Mouse (Mus musculus): Measurements from ENCODE around the gene Hist1h1d. TPM values are rescaled to one million over a fixed set of nuclear protein-coding genes. Genes with fewer than 3 reads are reported as not detected.

Hist1h1d gene
- polyA plus RNA-seq, 1 experiment from 2014 or later: 0.15 TPM

DNA sequence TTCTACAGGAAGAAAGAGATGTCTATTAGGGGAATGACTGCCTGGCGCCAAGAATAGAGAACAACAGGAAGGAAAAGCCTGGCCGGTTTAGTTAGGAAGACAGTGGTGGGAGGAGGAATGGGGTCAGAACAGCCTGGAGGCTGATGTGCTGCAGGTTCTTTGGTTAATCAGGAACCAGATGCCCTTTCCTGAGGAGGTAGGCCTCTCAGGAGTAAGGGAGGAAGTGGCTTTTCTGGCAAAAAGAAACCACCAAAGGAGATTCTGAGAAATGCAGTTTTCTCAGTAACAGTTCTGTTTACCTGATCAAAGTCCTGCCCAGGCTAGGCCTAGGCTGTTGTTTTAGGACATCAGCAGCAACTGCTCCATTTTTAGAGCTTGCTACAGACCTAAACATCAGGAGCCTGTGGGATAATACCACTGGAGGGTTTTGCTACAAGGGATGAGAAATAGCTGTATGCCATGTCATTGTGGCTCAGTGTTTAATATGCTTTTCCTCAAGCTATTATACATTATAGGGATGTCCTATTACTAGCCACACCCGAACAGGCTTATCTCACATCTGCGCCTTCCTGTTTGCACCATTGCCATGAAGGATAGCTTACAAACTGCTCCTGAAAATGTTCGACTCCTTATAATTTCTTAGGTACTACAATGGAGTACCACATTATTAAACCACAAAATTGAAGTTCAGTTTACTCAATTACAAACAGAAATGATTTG is 40.1 kb downstream of the Hist1h1d start:
- ATAC-seq (replicated peaks): no peak
- Histone ChIP-seq H3K27me3 (replicated peaks) (no peaks in the 10 kb centered on the region), H3K4me2 (no peak overlapping the region), H3K27ac (no peak overlapping the region), H3K4me1 (no peaks in the 10 kb centered on the region), H3K4me3 (no peak overlapping the region), H3K9ac (no peak overlapping the region), H3K9me3 (no peaks in the 10 kb centered on the region), H3K36me3 (replicated peaks) (no peaks in the 10 kb centered on the region)
- 89% methylated on average over 5 of the region's 5 CpGs for WGBS

DNA sequence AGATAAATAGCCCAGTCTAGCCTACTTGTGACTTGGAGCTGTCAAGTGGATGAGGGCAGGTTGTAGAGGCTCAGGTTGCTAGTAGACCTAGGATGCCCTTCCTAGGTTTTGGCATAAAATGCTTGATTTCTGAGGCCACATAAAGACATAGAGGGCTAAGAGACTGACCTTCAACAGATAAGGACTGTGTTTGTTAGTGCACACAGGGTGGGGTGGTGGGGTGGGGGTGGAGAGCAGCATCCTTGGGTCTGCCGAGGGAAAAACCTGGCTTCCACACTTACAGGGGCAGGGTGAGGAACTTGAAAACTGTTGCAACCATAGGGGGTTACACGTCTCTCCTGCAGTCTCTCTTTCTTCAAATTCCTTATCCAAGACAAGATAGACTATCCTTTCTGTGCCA is 42.1 kb downstream of the Hist1h1d start:
- H3K9me3 ChIP-seq: no peaks in the 10 kb centered on the region
- no peak for ATAC-seq (replicated peaks)
- H3K4me2 ChIP-seq: no peak overlapping the region
- H3K27me3 ChIP-seq (replicated peaks): no peaks in the 10 kb centered on the region
- WGBS: 84% methylated on average over 2 of the region's 2 CpGs
- no peaks in the 10 kb centered on the region for H3K36me3 ChIP-seq (replicated peaks)
- H3K4me1 ChIP-seq: no peaks in the 10 kb centered on the region
- H3K4me3 ChIP-seq: no peak overlapping the region
- H3K27ac ChIP-seq: no peak overlapping the region
- no peak overlapping the region for H3K9ac ChIP-seq

DNA sequence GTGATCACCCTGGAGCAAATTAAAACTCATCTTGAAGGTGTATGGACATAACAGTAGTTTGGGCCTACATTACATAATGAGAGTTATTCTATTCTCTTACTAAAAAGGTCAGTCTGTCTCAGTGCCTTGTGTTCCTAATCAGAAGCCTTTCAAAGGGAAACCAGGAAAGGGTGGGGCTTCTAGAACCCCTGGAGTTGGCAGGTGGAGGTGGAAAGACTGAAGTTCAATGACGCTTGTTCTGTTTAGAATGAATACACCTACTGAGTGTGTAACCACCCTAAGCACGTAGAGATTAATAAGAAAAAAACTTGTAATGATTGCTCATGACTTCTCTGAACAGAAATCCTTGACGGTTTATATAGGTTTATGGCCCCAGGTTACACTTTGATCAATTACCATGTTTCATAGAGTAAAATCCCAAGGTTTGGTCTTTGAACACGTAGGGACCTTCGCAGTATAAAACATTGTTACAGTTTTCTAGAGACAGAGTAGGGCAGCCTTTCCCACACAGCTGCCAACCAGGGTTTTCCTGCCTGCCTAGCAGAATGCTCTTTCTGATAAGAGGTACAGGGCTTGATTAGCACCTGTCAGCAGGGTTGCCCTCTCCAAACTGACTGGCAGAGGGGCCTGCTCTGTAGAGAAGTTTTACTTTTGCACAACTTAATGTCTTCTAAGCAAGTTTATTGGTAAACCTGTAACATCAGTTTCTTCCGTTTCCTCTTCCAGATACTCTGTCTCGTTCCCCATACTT is 42.7 kb downstream of the Hist1h1d start:
- H3K4me1 ChIP-seq: no peaks in the 10 kb centered on the region
- H3K27me3 ChIP-seq (replicated peaks): no peaks in the 10 kb centered on the region
- WGBS: 84% methylated on average over 7 of the region's 7 CpGs
- no peak overlapping the region for H3K4me3 ChIP-seq
- no peak for ATAC-seq (replicated peaks)
- no peak overlapping the region for H3K4me2 ChIP-seq
- no peak overlapping the region for H3K27ac ChIP-seq
- H3K9me3 ChIP-seq: no peaks in the 10 kb centered on the region
- H3K36me3 ChIP-seq (replicated peaks): no peaks in the 10 kb centered on the region
- H3K9ac ChIP-seq: no peak overlapping the region

DNA sequence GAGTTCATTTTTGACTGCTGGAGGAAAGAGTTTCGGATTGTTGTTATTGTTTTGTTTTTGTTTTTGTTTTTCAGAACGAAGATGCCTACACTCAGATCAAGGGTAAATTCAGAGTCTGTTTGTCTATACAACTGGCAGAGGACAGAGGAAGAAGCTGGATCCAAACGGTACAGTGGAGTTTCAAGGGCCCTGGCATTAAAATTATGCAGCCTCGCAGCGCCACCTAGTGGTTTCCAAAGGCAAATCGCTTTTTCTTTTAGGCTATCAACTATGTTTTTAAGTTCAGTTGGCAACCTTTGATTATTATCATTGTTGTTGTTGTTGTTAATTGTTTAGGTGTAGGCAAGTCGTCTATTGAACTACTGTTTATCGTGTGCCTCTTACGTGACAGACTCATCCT is 44.9 kb downstream of the Hist1h1d start:
- H3K4me2 ChIP-seq: no peak overlapping the region
- H3K27ac ChIP-seq: no peak overlapping the region
- H3K4me1 ChIP-seq: no peaks in the 10 kb centered on the region
- H3K9ac ChIP-seq: no peak overlapping the region
- WGBS: 7% methylated on average over 9 of the region's 9 CpGs
- H3K9me3 ChIP-seq: no peaks in the 10 kb centered on the region
- no peak for ATAC-seq (replicated peaks)
- no peaks in the 10 kb centered on the region for H3K27me3 ChIP-seq (replicated peaks)
- no peak overlapping the region for H3K4me3 ChIP-seq
- no peaks in the 10 kb centered on the region for H3K36me3 ChIP-seq (replicated peaks)

DNA sequence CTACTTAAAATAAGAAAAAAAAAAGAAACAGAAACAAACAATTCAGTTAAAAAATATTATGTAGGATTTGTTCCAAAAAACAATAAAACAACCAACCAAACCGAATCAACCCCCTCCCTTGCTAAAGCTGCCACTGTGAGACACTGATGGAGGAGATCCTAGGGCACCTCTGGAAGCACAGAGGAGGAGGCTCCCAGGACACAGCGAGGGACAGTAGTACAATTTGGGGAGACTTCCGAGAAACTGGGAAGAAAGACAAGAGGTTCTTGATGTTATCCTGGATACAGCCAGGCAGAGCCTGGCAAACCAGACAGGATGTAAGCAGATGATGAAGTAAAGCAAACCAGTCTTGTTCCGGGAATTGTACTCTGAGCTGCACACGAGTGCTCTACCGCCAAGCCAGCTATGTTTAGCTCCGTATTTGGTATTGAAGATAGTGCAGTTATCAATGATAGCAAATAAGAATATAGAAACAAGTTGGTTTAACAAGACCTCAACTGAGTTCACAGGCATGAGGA is 50.2 kb downstream of the Hist1h1d start:
- no peak overlapping the region for H3K9ac ChIP-seq
- no peak overlapping the region for H3K4me2 ChIP-seq
- H3K4me3 ChIP-seq: no peak overlapping the region
- no peak overlapping the region for H3K27ac ChIP-seq
- 82% methylated on average over 7 of the region's 7 CpGs for WGBS
- no peak for ATAC-seq (replicated peaks)
- H3K4me1 ChIP-seq: no peaks in the 10 kb centered on the region
- H3K36me3 ChIP-seq (replicated peaks): no peaks in the 10 kb centered on the region
- H3K9me3 ChIP-seq: no peaks in the 10 kb centered on the region
- H3K27me3 ChIP-seq (replicated peaks): no peaks in the 10 kb centered on the region

DNA sequence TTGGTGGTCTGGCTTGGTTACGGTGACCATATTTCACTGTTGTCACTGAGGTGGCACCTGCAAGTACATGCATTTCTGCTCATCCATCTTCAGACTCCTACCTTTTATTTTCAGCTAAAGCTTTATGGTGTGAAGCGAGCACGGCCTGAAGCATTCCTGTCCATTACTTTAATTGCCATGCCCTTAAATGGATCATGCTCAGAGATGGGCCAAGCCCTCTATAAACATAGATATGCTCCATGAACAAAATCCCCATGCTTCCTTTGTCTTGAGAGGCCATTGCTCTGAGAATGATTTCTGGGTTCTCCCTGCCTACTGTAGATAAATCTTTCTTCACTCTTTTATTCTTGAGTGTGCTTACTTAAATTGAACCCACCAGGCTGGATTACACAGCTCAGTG is 51.4 kb downstream of the Hist1h1d start:
- Histone ChIP-seq H3K4me3 (no peak overlapping the region), H3K9ac (no peak overlapping the region), H3K4me1 (no peaks in the 10 kb centered on the region), H3K27ac (no peak overlapping the region), H3K36me3 (replicated peaks) (no peaks in the 10 kb centered on the region), H3K27me3 (replicated peaks) (no peaks in the 10 kb centered on the region), H3K4me2 (no peak overlapping the region), H3K9me3 (no peaks in the 10 kb centered on the region)
- no peak for ATAC-seq (replicated peaks)
- WGBS: 93% methylated on average over 3 of the region's 3 CpGs

DNA sequence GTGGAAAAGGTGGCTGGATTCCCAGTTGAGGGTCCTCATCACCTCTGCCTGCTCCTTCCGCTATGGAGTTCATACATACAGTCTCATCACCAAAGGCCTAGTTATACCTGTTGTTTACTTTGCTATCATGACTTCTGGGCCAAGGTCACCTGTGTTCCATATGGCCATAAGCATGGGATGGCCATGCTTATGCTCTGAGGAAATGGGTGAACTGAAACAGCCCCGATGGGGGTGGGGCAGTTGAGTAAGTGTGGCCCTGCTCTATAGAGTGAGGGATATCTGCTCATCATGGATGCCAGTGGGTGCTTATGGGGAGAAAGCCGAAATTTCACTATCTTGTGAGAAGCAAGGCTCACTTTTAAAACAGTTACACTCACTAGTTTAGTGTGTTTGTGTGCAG is 52.0 kb downstream of the Hist1h1d start:
- H3K27me3 ChIP-seq (replicated peaks): no peaks in the 10 kb centered on the region
- no peak overlapping the region for H3K27ac ChIP-seq
- H3K9me3 ChIP-seq: no peaks in the 10 kb centered on the region

DNA sequence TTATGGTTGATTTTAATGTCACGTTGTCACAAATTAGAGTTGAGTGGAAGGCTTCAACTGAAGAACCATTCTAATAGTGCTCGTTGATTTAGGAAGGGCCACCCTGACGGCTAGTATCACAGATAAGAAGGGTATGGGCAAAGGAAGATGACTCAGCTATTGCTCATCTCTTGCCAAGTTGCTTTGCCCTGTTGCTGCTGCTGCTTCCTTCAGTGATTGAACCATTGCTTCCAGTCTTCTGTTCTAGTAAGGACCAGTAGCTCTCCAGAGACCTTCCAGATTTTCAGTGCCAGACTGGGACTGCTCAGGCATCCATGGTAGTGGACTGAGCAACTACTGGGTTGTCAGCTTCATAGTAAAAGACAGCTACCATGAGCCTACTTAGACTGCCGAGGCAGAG is 56.1 kb downstream of the Hist1h1d start:
- H3K4me3 ChIP-seq: no peak overlapping the region
- no peaks in the 10 kb centered on the region for H3K9me3 ChIP-seq
- no peaks in the 10 kb centered on the region for H3K36me3 ChIP-seq (replicated peaks)
- H3K27ac ChIP-seq: no peak overlapping the region
- H3K27me3 ChIP-seq (replicated peaks): no peaks in the 10 kb centered on the region
- WGBS: 93% methylated on average over 4 of the region's 4 CpGs
- no peak overlapping the region for H3K9ac ChIP-seq
- H3K4me2 ChIP-seq: no peak overlapping the region
- H3K4me1 ChIP-seq: no peaks in the 10 kb centered on the region
- no peak for ATAC-seq (replicated peaks)

More for the DNA sequence above, 52.0 kb downstream of the Hist1h1d start:
- Histone ChIP-seq H3K9ac (no peak overlapping the region), H3K36me3 (replicated peaks) (no peaks in the 10 kb centered on the region), H3K4me1 (no peaks in the 10 kb centered on the region), H3K4me3 (no peak overlapping the region), H3K4me2 (no peak overlapping the region)
- no peak for ATAC-seq (replicated peaks)
- 91% methylated on average over 3 of the region's 3 CpGs for WGBS

DNA sequence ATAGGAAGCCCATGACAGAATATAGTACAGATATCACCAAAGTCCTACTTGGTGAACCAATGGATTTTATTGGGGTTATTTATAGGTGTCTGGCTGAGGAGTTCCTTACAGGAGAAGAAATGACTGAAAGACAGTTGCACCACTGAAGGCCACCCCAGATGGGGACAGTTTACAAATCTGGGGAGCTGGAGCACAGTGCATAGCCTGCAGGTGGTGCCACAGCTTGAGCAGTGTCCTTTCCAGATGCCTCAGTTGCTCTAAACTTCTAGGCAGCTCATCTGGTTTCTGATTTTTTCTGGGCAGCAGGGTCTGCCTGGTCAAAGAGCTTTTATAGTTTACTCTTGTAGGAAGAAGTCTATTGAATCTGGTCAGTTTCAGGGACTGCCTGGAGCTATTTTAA is 56.8 kb downstream of the Hist1h1d start:
- H3K4me2 ChIP-seq: no peak overlapping the region
- ATAC-seq (replicated peaks): no peak
- no peak overlapping the region for H3K9ac ChIP-seq
- no peaks in the 10 kb centered on the region for H3K4me1 ChIP-seq
- H3K27me3 ChIP-seq (replicated peaks): no peaks in the 10 kb centered on the region
- no peak overlapping the region for H3K27ac ChIP-seq
- no peaks in the 10 kb centered on the region for H3K9me3 ChIP-seq
- H3K36me3 ChIP-seq (replicated peaks): no peaks in the 10 kb centered on the region
- H3K4me3 ChIP-seq: no peak overlapping the region

Small RNAs within 50 kb of the gene (microRNA-seq; reads per million reads assigned to microRNA genes)
- not detected for gene Gm44297
- gene Gm44359: not detected
- not detected for gene Gm44394
- gene n-TStga1: not detected

Other genes with a start within 250 kb of the Hist1h1d start
- gene Zfp322a, start 184.1 kb upstream of the Hist1h1d start, polyA plus RNA-seq (2015; fragmentation: Nextera tagmentation; extraction: Ambion mirVana): 52.2 and 55.1 TPM in 2 replicates
- 9.8 and 9.9 TPM in 2 replicates for gene Abt1, start 129.4 kb upstream of the Hist1h1d start, polyA plus RNA-seq (2015; fragmentation: Nextera tagmentation; extraction: Ambion mirVana)
- gene Btn1a1, start 87.4 kb upstream of the Hist1h1d start, polyA plus RNA-seq (2015; fragmentation: Nextera tagmentation; extraction: Ambion mirVana): 0.09 and 0.25 TPM in 2 replicates
- gene Btn2a2, start 64.4 kb upstream of the Hist1h1d start, polyA plus RNA-seq (2015; fragmentation: Nextera tagmentation; extraction: Ambion mirVana): not detected in 2 replicates
- 3.3 and 5.1 TPM in 2 replicates for gene Hist1h4h, start 22.2 kb upstream of the Hist1h1d start, polyA plus RNA-seq (2015; fragmentation: Nextera tagmentation; extraction: Ambion mirVana)
- 0.69 TPM in 1 of 2 replicates, not detected in the other for gene Hist1h2af, start 19.4 kb upstream of the Hist1h1d start, polyA plus RNA-seq (2015; fragmentation: Nextera tagmentation; extraction: Ambion mirVana)
- gene Hist1h3g, start 17.8 kb upstream of the Hist1h1d start, polyA plus RNA-seq (2015; fragmentation: Nextera tagmentation; extraction: Ambion mirVana): 2.2 TPM in 1 of 2 replicates, not detected in the other
- 0.15 and 0.44 TPM in 2 replicates for gene Hist1h2bh, start 9.9 kb upstream of the Hist1h1d start, polyA plus RNA-seq (2015; fragmentation: Nextera tagmentation; extraction: Ambion mirVana)
- 0.27 and 0.32 TPM in 2 replicates for gene Hist1h3f, start 9.2 kb upstream of the Hist1h1d start, polyA plus RNA-seq (2015; fragmentation: Nextera tagmentation; extraction: Ambion mirVana)
- not detected in 2 replicates for gene Hist1h4f, start 1.6 kb upstream of the Hist1h1d start, polyA plus RNA-seq (2015; fragmentation: Nextera tagmentation; extraction: Ambion mirVana)
- gene Hist1h3e, start 9.1 kb downstream of the Hist1h1d start, polyA plus RNA-seq (2015; fragmentation: Nextera tagmentation; extraction: Ambion mirVana): 1.0 and 1.4 TPM in 2 replicates
- gene Hist1h2ae, start 18.0 kb downstream of the Hist1h1d start, polyA plus RNA-seq (2015; fragmentation: Nextera tagmentation; extraction: Ambion mirVana): 14.8 and 15.4 TPM in 2 replicates
- 2.6 and 4.0 TPM in 2 replicates for gene Hist1h2bg, start 18.1 kb downstream of the Hist1h1d start, polyA plus RNA-seq (2015; fragmentation: Nextera tagmentation; extraction: Ambion mirVana)
- gene Hist1h2bf, start 20.9 kb downstream of the Hist1h1d start, polyA plus RNA-seq (2015; fragmentation: Nextera tagmentation; extraction: Ambion mirVana): 1.3 and 1.5 TPM in 2 replicates
- gene Hist1h2ad, start 21.1 kb downstream of the Hist1h1d start, polyA plus RNA-seq (2015; fragmentation: Nextera tagmentation; extraction: Ambion mirVana): 1.6 TPM in 1 of 2 replicates, not detected in the other
- 0.82 and 1.2 TPM in 2 replicates for gene Hist1h3d, start 22.5 kb downstream of the Hist1h1d start, polyA plus RNA-seq (2015; fragmentation: Nextera tagmentation; extraction: Ambion mirVana)
- gene Hist1h4d, start 28.3 kb downstream of the Hist1h1d start, polyA plus RNA-seq (2015; fragmentation: Nextera tagmentation; extraction: Ambion mirVana): 34.2 and 34.9 TPM in 2 replicates
- 1.7 and 1.8 TPM in 2 replicates for gene Hist1h2be, start 67.9 kb downstream of the Hist1h1d start, polyA plus RNA-seq (2015; fragmentation: Nextera tagmentation; extraction: Ambion mirVana)
- gene Hist1h1e, start 69.3 kb downstream of the Hist1h1d start, polyA plus RNA-seq (2015; fragmentation: Nextera tagmentation; extraction: Ambion mirVana): 5.4 and 5.5 TPM in 2 replicates
- 0.32 and 0.37 TPM in 2 replicates for gene Hist1h2ac, start 130.7 kb downstream of the Hist1h1d start, polyA plus RNA-seq (2015; fragmentation: Nextera tagmentation; extraction: Ambion mirVana)
- 17.3 and 17.7 TPM in 2 replicates for gene Hist1h2bc, start 130.9 kb downstream of the Hist1h1d start, polyA plus RNA-seq (2015; fragmentation: Nextera tagmentation; extraction: Ambion mirVana)
- not detected in 2 replicates for gene Hist1h1t, start 142.6 kb downstream of the Hist1h1d start, polyA plus RNA-seq (2015; fragmentation: Nextera tagmentation; extraction: Ambion mirVana)
- 1.8 and 3.0 TPM in 2 replicates for gene Hist1h4c, start 145.2 kb downstream of the Hist1h1d start, polyA plus RNA-seq (2015; fragmentation: Nextera tagmentation; extraction: Ambion mirVana)
- gene Hfe, start 157.6 kb downstream of the Hist1h1d start, polyA plus RNA-seq (2015; fragmentation: Nextera tagmentation; extraction: Ambion mirVana): 3.0 and 3.8 TPM in 2 replicates
- gene Hist1h1c, start 185.5 kb downstream of the Hist1h1d start, polyA plus RNA-seq (2015; fragmentation: Nextera tagmentation; extraction: Ambion mirVana): 6.9 and 8.3 TPM in 2 replicates
- gene Hist1h3c, start 192.3 kb downstream of the Hist1h1d start, polyA plus RNA-seq (2015; fragmentation: Nextera tagmentation; extraction: Ambion mirVana): 0.41 and 1.4 TPM in 2 replicates
- gene Hist1h2bb, start 193.5 kb downstream of the Hist1h1d start, polyA plus RNA-seq (2015; fragmentation: Nextera tagmentation; extraction: Ambion mirVana): 0.37 and 0.83 TPM in 2 replicates
- gene Hist1h2ab, start 197.9 kb downstream of the Hist1h1d start, polyA plus RNA-seq (2015; fragmentation: Nextera tagmentation; extraction: Ambion mirVana): 4.6 and 7.2 TPM in 2 replicates
- gene Hist1h3b, start 199.0 kb downstream of the Hist1h1d start, polyA plus RNA-seq (2015; fragmentation: Nextera tagmentation; extraction: Ambion mirVana): 0.67 and 1.2 TPM in 2 replicates
- gene Hist1h4b, start 203.8 kb downstream of the Hist1h1d start, polyA plus RNA-seq (2015; fragmentation: Nextera tagmentation; extraction: Ambion mirVana): 2.0 TPM in 1 of 2 replicates, not detected in the other
- not detected in 2 replicates for gene Hist1h4a, start 208.0 kb downstream of the Hist1h1d start, polyA plus RNA-seq (2015; fragmentation: Nextera tagmentation; extraction: Ambion mirVana)
- gene Hist1h3a, start 209.1 kb downstream of the Hist1h1d start, polyA plus RNA-seq (2015; fragmentation: Nextera tagmentation; extraction: Ambion mirVana): 0.77 and 0.98 TPM in 2 replicates
- 0.41 and 0.48 TPM in 2 replicates for gene Hist1h1a, start 210.4 kb downstream of the Hist1h1d start, polyA plus RNA-seq (2015; fragmentation: Nextera tagmentation; extraction: Ambion mirVana)
- gene Trim38, start 216.7 kb downstream of the Hist1h1d start, polyA plus RNA-seq (2015; fragmentation: Nextera tagmentation; extraction: Ambion mirVana): not detected in 2 replicates

Data from midbrain, embryonic 15.5 days (tissue).